Mouse (Mus musculus) neural tube, embryonic 10.5 days (tissue): ENCODE measurements around the gene Ptpn1.

Experiments used
- DNase-seq: peaks from one replicate; pipeline ENCODE4 v3.0.0-alpha.2; 2017; ENCODE audit warnings: low spot score; ENCODE audit errors: extremely low spot score

The Ptpn1 gene

GRCm38 (mm10) chr2:167969851-167970541 lies 38.1 kb downstream of the Ptpn1 start:
- DNase-seq = no peak

- DNase-seq = no peak
Observed at GRCm38 (mm10) chr2:167972146-167972545, 40.3 kb downstream of the Ptpn1 start.

GRCm38 (mm10) chr2:167972809-167973208 lies 41.0 kb downstream of the Ptpn1 start:
- DNase-seq = no peak

GRCm38 (mm10) chr2:167975746-167976145 lies 43.9 kb downstream of the Ptpn1 start:
- no peak for DNase-seq

- DNase-seq = no peak
Observed at GRCm38 (mm10) chr2:167978271-167978670, 46.4 kb downstream of the Ptpn1 start.

- no peak for DNase-seq
Observed at GRCm38 (mm10) chr2:167980391-167980790, 48.5 kb downstream of the Ptpn1 start.

GRCm38 (mm10) chr2:167982646-167983045 lies 50.8 kb downstream of the Ptpn1 start:
- DNase-seq = no peak

GRCm38 (mm10) chr2:167984371-167984770 lies 52.5 kb downstream of the Ptpn1 start:
- DNase-seq = no peak

GRCm38 (mm10) chr2:167984946-167985345 lies 53.1 kb downstream of the Ptpn1 start:
- no peak for DNase-seq

- DNase-seq = peak; percentile 45
Observed at GRCm38 (mm10) chr2:167986762-167987161, 54.9 kb downstream of the Ptpn1 start.

- DNase-seq = no peak
Observed at GRCm38 (mm10) chr2:167987640-167988039, 55.8 kb downstream of the Ptpn1 start.

- no peak for DNase-seq
Observed at GRCm38 (mm10) chr2:167989310-167989709, 57.5 kb downstream of the Ptpn1 start.

- DNase-seq = no peak
Observed at GRCm38 (mm10) chr2:167993260-167993659, 61.4 kb downstream of the Ptpn1 start.

GRCm38 (mm10) chr2:167995870-167996635 lies 64.2 kb downstream of the Ptpn1 start:
- no peak for DNase-seq

- DNase-seq = no peak
Observed at GRCm38 (mm10) chr2:167996672-167997215, 64.9 kb downstream of the Ptpn1 start.

GRCm38 (mm10) chr2:167997562-167997961 lies 65.7 kb downstream of the Ptpn1 start:
- DNase-seq = no peak

- no peak for DNase-seq
Observed at GRCm38 (mm10) chr2:167999145-167999743, 67.4 kb downstream of the Ptpn1 start.

GRCm38 (mm10) chr2:168002188-168002587 lies 70.3 kb downstream of the Ptpn1 start:
- DNase-seq = no peak

- no peak for DNase-seq
Observed at GRCm38 (mm10) chr2:168002884-168003283, 71.0 kb downstream of the Ptpn1 start.

GRCm38 (mm10) chr2:168003431-168003830 lies 71.6 kb downstream of the Ptpn1 start:
- DNase-seq = no peak

- no peak for DNase-seq
Observed at GRCm38 (mm10) chr2:168004369-168004768, 72.5 kb downstream of the Ptpn1 start.

- no peak for DNase-seq
Observed at GRCm38 (mm10) chr2:168005005-168005404, 73.1 kb downstream of the Ptpn1 start.
